Mouse (Mus musculus) erythroblast, embryonic 14.5 days (primary cell): ENCODE measurements around the gene Cldn34a.

Experiments
- GATA1 ChIP-seq: IDR thresholded peaks from 2 replicates; pipeline ENCODE4 v1.6.1; 2012; ENCODE audit warnings: low read length, inconsistent platforms, mixed read lengths
- TAL1 ChIP-seq: IDR thresholded peaks from 3 replicates; pipeline ENCODE4 v1.6.1; 2012; ENCODE audit warnings: low read length, inconsistent platforms, mixed read lengths

DNA sequence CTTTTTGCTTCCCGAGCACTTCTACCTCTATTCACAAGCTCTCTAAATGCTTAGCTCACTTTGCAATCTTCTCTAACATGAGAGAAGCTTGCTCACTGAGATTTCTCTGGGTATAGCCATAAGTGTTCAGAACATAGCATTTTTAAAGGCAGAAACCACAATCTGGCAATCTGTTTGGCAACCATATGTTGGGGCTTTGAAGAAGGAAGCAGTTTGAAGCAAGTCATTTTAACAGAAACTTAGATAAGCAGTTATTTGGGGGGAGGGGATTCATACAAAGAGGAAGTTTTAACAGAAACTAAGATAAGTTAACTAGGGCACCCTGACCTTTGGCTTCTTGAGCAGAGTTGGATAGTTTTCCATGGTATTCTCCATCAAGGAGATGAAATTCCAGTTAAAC, 17.4 kb upstream of the Cldn34a start:
- TF ChIP-seq GATA1 (no peak), TAL1 (no peak)
